Mouse (Mus musculus) midbrain, postnatal 0 days (tissue): ENCODE measurements at regions not wholly inside any gene's neighbourhood (a gene's known extent, or its start where the extent isn't known, plus 50 kb on each side); places are given as distances from the start of the nearest gene placed in this dataset.

Source experiments
- ATAC-seq: fragments of 200-750 bp; cut with Nextera tagmentation; 2 replicates; pipeline ENCODE4 v1.8.0; 2017; ENCODE audit warnings: moderate number of reproducible peaks, mild to moderate bottlenecking, moderate TSS enrichment, moderate library complexity; ENCODE audit not compliant: low FRiP score
- DNase-seq: peaks from one replicate; pipeline ENCODE4 v3.0.0-alpha.2; 2015; ENCODE audit warnings: low spot score
- H3K27ac ChIP-seq: fragments of 300-500 bp; sonication (generic); 2 replicates; pipeline ENCODE4 v1.5.1; 2014; ENCODE audit warnings: low read depth, mild to moderate bottlenecking, low read length, mixed read lengths
- H3K27me3 ChIP-seq: fragments of 300-500 bp; sonication (generic); 2 replicates; pipeline ENCODE4 v1.6.1; 2014; ENCODE audit warnings: low read length, control low read depth, mixed read lengths; ENCODE audit not compliant: insufficient read depth
- H3K36me3 ChIP-seq: fragments of 300-500 bp; sonication (generic); 2 replicates; pipeline ENCODE4 v1.6.1; 2014; ENCODE audit warnings: low read length, control low read depth, mixed read lengths; ENCODE audit not compliant: insufficient read depth
- H3K4me1 ChIP-seq: fragments of 300-500 bp; sonication (generic); 2 replicates; pipeline ENCODE4 v1.6.1; 2014; ENCODE audit warnings: mild to moderate bottlenecking, control low read depth, antibody characterized with exemption, low read length, mixed read lengths; ENCODE audit not compliant: insufficient read depth
- H3K4me2 ChIP-seq: fragments of 300-500 bp; sonication (generic); 2 replicates; pipeline ENCODE4 v1.6.1; 2014; ENCODE audit warnings: low read depth, mild to moderate bottlenecking, low read length, mixed read lengths; ENCODE audit not compliant: poor library complexity, severe bottlenecking
- H3K4me3 ChIP-seq: fragments of 300-500 bp; sonication (generic); 2 replicates; pipeline ENCODE4 v1.5.1; 2014; ENCODE audit warnings: low read depth, mild to moderate bottlenecking, low read length, moderate library complexity
- H3K9ac ChIP-seq: fragments of 300-500 bp; sonication (generic); replicated peaks from 2 replicates; pipeline ENCODE4 v1.6.1; 2014; ENCODE audit warnings: mild to moderate bottlenecking, low read length, moderate library complexity, mixed read lengths; ENCODE audit not compliant: poor library complexity, severe bottlenecking
- H3K9me3 ChIP-seq: fragments of 300-500 bp; sonication (generic); 2 replicates; pipeline ENCODE4 v1.6.1; 2016; ENCODE audit warnings: low read length, control low read depth
- CTCF ChIP-seq: IDR thresholded peaks from 2 replicates; pipeline ENCODE4 v1.5.1; 2016; ENCODE audit warnings: antibody characterized with exemption, mild to moderate bottlenecking
- WGBS: fragments of 180-500 bp; shearing (Covaris S2); extraction: QIAGEN DNeasy Blood & Tissue Kit; methylation state at CpG from one replicate; pipeline ENCODE4 v1.1.7; 2014; 5-methylcytosine and 5-hydroxymethylcytosine counted together

- ATAC-seq, result no peak
- TF ChIP-seq CTCF, result no peak
Measured at GRCm38 (mm10) chr6:147760113-147760512, 284.5 kb downstream of the Ccdc91 start.

GRCm38 (mm10) chr6:147765241-147765640 lies 281.8 kb upstream of the Far2 start:
- Histone ChIP-seq H3K4me3 (no peak overlapping the region), H3K36me3 (no peaks in the 10 kb centered on the region), H3K27me3 (no peaks in the 10 kb centered on the region), H3K27ac (no peak overlapping the region), H3K4me2 (no peak overlapping the region), H3K9ac (no peak overlapping the region), H3K4me1 (no peaks in the 10 kb centered on the region), H3K9me3 (no peaks in the 10 kb centered on the region)
- ATAC-seq (no peak), DNase-seq (no peak)
- TF ChIP-seq CTCF, result no peak
- 73% methylated on average over 1 of the region's 1 CpGs for whole genome bisulfite sequencing

More at GRCm38 (mm10) chr6:147760113-147760512, 284.5 kb downstream of the Ccdc91 start:
- Histone ChIP-seq H3K27ac (no peak overlapping the region), H3K9ac (no peak overlapping the region), H3K4me3 (no peak overlapping the region), H3K9me3 (no peaks in the 10 kb centered on the region), H3K4me1 (no peaks in the 10 kb centered on the region), H3K27me3 (no peaks in the 10 kb centered on the region), H3K36me3 (no peaks in the 10 kb centered on the region), H3K4me2 (no peak overlapping the region)
- 85% methylated on average over 2 of the region's 2 CpGs for WGBS
- DNase-seq, result no peak

- H3K27me3 ChIP-seq, result no peaks in the 10 kb centered on the region
- no peak overlapping the region for H3K27ac ChIP-seq
- H3K36me3 ChIP-seq, result no peaks in the 10 kb centered on the region
- no peak overlapping the region for H3K9ac ChIP-seq
- H3K4me1 ChIP-seq, result no peaks in the 10 kb centered on the region
- H3K4me3 ChIP-seq, result no peak overlapping the region
- no peak for TF ChIP-seq CTCF
- H3K9me3 ChIP-seq, result no peaks in the 10 kb centered on the region
- ATAC-seq (no peak), DNase-seq (no peak)
- WGBS, result 64% methylated on average over 5 of the region's 5 CpGs
- H3K4me2 ChIP-seq, result no peak overlapping the region
Measured at GRCm38 (mm10) chr6:147769180-147769579, 277.9 kb upstream of the Far2 start.

GRCm38 (mm10) chr6:147770034-147770433 lies 277.0 kb upstream of the Far2 start:
- Histone ChIP-seq H3K27ac (no peak overlapping the region), H3K4me3 (no peak overlapping the region), H3K9ac (no peak overlapping the region), H3K9me3 (no peaks in the 10 kb centered on the region), H3K4me2 (no peak overlapping the region), H3K36me3 (no peaks in the 10 kb centered on the region), H3K27me3 (no peaks in the 10 kb centered on the region), H3K4me1 (no peaks in the 10 kb centered on the region)
- ATAC-seq, result no peak
- DNase-seq, result no peak
- TF ChIP-seq CTCF, result no peak

GRCm38 (mm10) chr6:147771411-147771810 lies 275.6 kb upstream of the Far2 start:
- Histone ChIP-seq H3K9me3 (no peaks in the 10 kb centered on the region), H3K27me3 (no peaks in the 10 kb centered on the region), H3K4me3 (no peak overlapping the region), H3K4me2 (no peak overlapping the region), H3K9ac (no peak overlapping the region), H3K27ac (no peak overlapping the region), H3K36me3 (no peaks in the 10 kb centered on the region), H3K4me1 (no peaks in the 10 kb centered on the region)
- 35% methylated on average over 4 of the region's 4 CpGs for WGBS
- ATAC-seq (no peak), DNase-seq (peak; percentile 25)
- no peak for TF ChIP-seq CTCF

- H3K27ac ChIP-seq, result no peak overlapping the region
- WGBS, result 81% methylated on average over 10 of the region's 10 CpGs
- H3K4me1 ChIP-seq, result no peaks in the 10 kb centered on the region
- TF ChIP-seq CTCF, result no peak
- DNase-seq, result no peak
- H3K9me3 ChIP-seq, result no peaks in the 10 kb centered on the region
- H3K4me3 ChIP-seq, result no peak overlapping the region
- no peak for ATAC-seq
- no peak overlapping the region for H3K9ac ChIP-seq
- H3K27me3 ChIP-seq, result no peaks in the 10 kb centered on the region
- no peaks in the 10 kb centered on the region for H3K36me3 ChIP-seq
- no peak overlapping the region for H3K4me2 ChIP-seq
Measured at GRCm38 (mm10) chr6:147773904-147774303, 273.2 kb upstream of the Far2 start.

GRCm38 (mm10) chr6:147774626-147775025 lies 272.4 kb upstream of the Far2 start:
- no peak for TF ChIP-seq CTCF
- Histone ChIP-seq H3K9ac (no peak overlapping the region), H3K27me3 (no peaks in the 10 kb centered on the region), H3K4me1 (no peaks in the 10 kb centered on the region), H3K4me2 (no peak overlapping the region), H3K36me3 (no peaks in the 10 kb centered on the region), H3K4me3 (no peak overlapping the region), H3K27ac (no peak overlapping the region), H3K9me3 (no peaks in the 10 kb centered on the region)
- WGBS, result 88% methylated on average over 6 of the region's 6 CpGs
- ATAC-seq (no peak), DNase-seq (no peak)
